Mouse (Mus musculus): ENCODE measurements around the gene Rdh9. TPM values are rescaled to one million over a fixed set of nuclear protein-coding genes. Genes with fewer than 3 reads are reported as not detected.

Rdh9 gene
- polyA plus RNA-seq, 1 experiment from 2014 or later = not detected

DNA sequence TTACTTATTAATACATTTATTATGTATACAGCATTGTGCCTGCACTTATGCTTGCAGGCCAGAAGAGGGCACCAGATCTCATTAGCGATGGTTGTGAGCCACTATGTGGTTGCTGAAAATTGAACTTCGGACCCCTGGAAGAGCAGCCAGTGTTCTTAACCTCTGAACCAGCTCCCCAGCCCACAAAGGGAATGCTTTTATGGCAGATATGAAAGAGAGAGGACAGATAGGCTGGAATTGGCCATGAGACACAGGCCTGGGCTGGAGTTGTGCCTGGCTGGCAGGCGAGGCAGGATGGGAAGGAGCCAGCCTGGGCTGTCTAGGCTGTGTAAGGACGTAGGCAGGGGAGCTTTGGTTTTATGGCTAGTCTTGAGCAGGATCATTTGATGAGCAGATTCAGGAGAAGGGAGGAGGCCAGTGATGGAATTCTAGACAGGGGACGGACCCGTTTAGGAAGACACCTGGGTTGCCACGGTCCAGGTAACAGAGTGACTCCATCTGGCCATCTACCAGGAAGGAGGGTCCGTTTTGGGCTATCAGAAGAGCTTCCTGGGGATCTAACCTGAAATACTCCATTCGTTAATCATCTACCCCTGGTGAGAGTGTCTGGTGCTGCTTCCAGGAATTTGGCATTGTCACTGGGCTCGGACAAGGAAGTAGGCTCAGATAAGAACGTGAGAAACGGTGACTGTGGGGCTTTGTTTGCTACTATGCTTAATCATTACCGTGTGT, 37.9 kb upstream of the Rdh9 start:
- Histone ChIP-seq H3K36me3 (ENCODE audit: control insufficient read depth, insufficient read depth, low read length) (peaks cover 18% of the 10 kb centered on the region), H3K4me2 (ENCODE audit: low read depth, severe bottlenecking) (no peak overlapping the region; the same call in 1 of the 2 replicates), H3K27ac (replicated peaks; ENCODE audit: low read depth, low read length) (no peak overlapping the region), H3K4me3 (ENCODE audit: low read depth, low read length) (no peak overlapping the region), H3K27me3 (ENCODE audit: control insufficient read depth, insufficient read depth, low read length) (no peaks in the 10 kb centered on the region), H3K4me1 (ENCODE audit: control insufficient read depth, insufficient read depth, low read length) (no peaks in the 10 kb centered on the region), H3K9ac (ENCODE audit: low read length) (no peak overlapping the region), H3K9me3 (ENCODE audit: control insufficient read depth, low read length) (no peaks in the 10 kb centered on the region)
- DNase-seq (ENCODE audit: low spot score) (peak; percentile 60), ATAC-seq (ENCODE audit: insufficient number of reproducible peaks, low FRiP score, low TSS enrichment, low read depth) (no peak)
- 51% methylated on average over 13 of the region's 13 CpGs for WGBS

DNA sequence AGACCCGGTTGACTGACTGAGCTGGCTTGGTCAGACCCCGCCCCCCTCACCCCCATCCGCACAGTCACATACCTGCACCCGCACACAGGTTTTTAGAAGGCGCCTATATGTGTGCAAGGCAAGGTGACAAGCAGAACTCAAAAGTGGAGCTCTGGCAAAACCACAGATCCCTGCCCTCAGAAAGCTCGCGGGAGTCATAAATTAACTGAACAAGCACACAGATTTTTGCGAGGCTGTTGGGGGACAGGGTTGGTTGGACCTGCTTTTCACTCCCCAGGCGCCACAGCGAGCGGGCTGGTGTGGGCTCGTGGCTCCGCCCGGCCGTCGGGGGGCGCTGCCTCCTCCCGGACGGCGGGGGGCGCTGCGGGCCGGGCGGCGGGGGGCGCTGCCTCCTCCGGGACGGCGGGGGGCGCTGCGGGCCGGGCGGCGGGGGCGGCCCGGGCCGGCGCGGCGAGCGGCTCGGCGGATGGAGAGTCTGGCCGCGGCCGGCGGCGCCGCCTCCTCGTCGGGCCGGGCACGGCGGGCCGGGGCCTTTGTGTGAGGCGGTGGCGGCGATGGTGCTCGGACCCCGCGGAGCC, 37.0 kb upstream of the Rdh9 start, which contains the start of gene Zbtb39:
Gene Zbtb39 (plus strand): TSS at position 456 of the 578 bp plus-strand sequence.
- WGBS = under 1% methylated on average over 50 of the region's 61 CpGs
- no peaks in the 10 kb centered on the region for H3K27me3 ChIP-seq (ENCODE audit: control insufficient read depth, insufficient read depth, low read length)

GRCm38 (mm10) chr10:127739661-127740161, 36.5 kb upstream of the Rdh9 start:
- peak overlapping the region; percentile 77 for H3K4me2 ChIP-seq (ENCODE audit: low read depth, severe bottlenecking)
- ATAC-seq (ENCODE audit: insufficient number of reproducible peaks, low FRiP score, low TSS enrichment, low read depth) (peak; percentile 50; the same call in 1 of the 2 replicates), DNase-seq (ENCODE audit: low spot score) (peak; percentile 70)
- no peaks in the 10 kb centered on the region for H3K9me3 ChIP-seq (ENCODE audit: control insufficient read depth, low read length)
- WGBS = under 1% methylated on average over 44 of the region's 55 CpGs
- H3K27me3 ChIP-seq (ENCODE audit: control insufficient read depth, insufficient read depth, low read length) = no peaks in the 10 kb centered on the region
- peaks cover 29% of the 10 kb centered on the region for H3K36me3 ChIP-seq (ENCODE audit: control insufficient read depth, insufficient read depth, low read length)
- H3K9ac ChIP-seq (ENCODE audit: low read length) = peak overlapping the region; percentile 98
- H3K4me1 ChIP-seq (ENCODE audit: control insufficient read depth, insufficient read depth, low read length) = no peaks in the 10 kb centered on the region
- peak overlapping the region; percentile 89 for H3K4me3 ChIP-seq (ENCODE audit: low read depth, low read length)
- H3K27ac ChIP-seq (replicated peaks; ENCODE audit: low read depth, low read length) = peak overlapping the region; percentile 73

More for the DNA sequence above, 37.0 kb upstream of the Rdh9 start, which contains the start of gene Zbtb39:
- Histone ChIP-seq H3K9me3 (ENCODE audit: control insufficient read depth, low read length) (no peaks in the 10 kb centered on the region), H3K4me3 (ENCODE audit: low read depth, low read length) (peak within 1 kb of the TSS; percentile 89), H3K4me2 (ENCODE audit: low read depth, severe bottlenecking) (peak within 1 kb of the TSS; percentile 77), H3K9ac (ENCODE audit: low read length) (peak within 1 kb of the TSS; percentile 98), H3K36me3 (ENCODE audit: control insufficient read depth, insufficient read depth, low read length) (peaks cover 25% of the 10 kb centered on the region), H3K4me1 (ENCODE audit: control insufficient read depth, insufficient read depth, low read length) (no peaks in the 10 kb centered on the region), H3K27ac (replicated peaks; ENCODE audit: low read depth, low read length) (peak within 1 kb of the TSS; percentile 73)
- ATAC-seq (ENCODE audit: insufficient number of reproducible peaks, low FRiP score, low TSS enrichment, low read depth) = peak; percentile 69
- peak; percentile 84 for DNase-seq (ENCODE audit: low spot score)

GRCm38 (mm10) chr10:127744661-127745060, 31.5 kb upstream of the Rdh9 start:
- Histone ChIP-seq H3K4me2 (ENCODE audit: low read depth, severe bottlenecking) (no peak overlapping the region), H3K9me3 (ENCODE audit: control insufficient read depth, low read length) (no peaks in the 10 kb centered on the region), H3K36me3 (ENCODE audit: control insufficient read depth, insufficient read depth, low read length) (peaks cover 40% of the 10 kb centered on the region), H3K4me3 (ENCODE audit: low read depth, low read length) (no peak overlapping the region), H3K4me1 (ENCODE audit: control insufficient read depth, insufficient read depth, low read length) (no peaks in the 10 kb centered on the region), H3K9ac (ENCODE audit: low read length) (no peak overlapping the region), H3K27ac (replicated peaks; ENCODE audit: low read depth, low read length) (no peak overlapping the region), H3K27me3 (ENCODE audit: control insufficient read depth, insufficient read depth, low read length) (no peaks in the 10 kb centered on the region)
- no peak for ATAC-seq (ENCODE audit: insufficient number of reproducible peaks, low FRiP score, low TSS enrichment, low read depth)
- peak; percentile 62 for DNase-seq (ENCODE audit: low spot score)
- WGBS = 64% methylated on average over 5 of the region's 5 CpGs

GRCm38 (mm10) chr10:127745886-127746285, 30.3 kb upstream of the Rdh9 start:
- no peak overlapping the region for H3K27ac ChIP-seq (replicated peaks; ENCODE audit: low read depth, low read length)
- H3K9ac ChIP-seq (ENCODE audit: low read length) = no peak overlapping the region
- no peak overlapping the region for H3K4me3 ChIP-seq (ENCODE audit: low read depth, low read length)
- H3K9me3 ChIP-seq (ENCODE audit: control insufficient read depth, low read length) = no peaks in the 10 kb centered on the region
- no peak overlapping the region for H3K4me2 ChIP-seq (ENCODE audit: low read depth, severe bottlenecking)
- ATAC-seq (ENCODE audit: insufficient number of reproducible peaks, low FRiP score, low TSS enrichment, low read depth) (no peak), DNase-seq (ENCODE audit: low spot score) (no peak)
- WGBS = 75% methylated on average over 5 of the region's 5 CpGs
- peaks cover 40% of the 10 kb centered on the region for H3K36me3 ChIP-seq (ENCODE audit: control insufficient read depth, insufficient read depth, low read length)
- no peaks in the 10 kb centered on the region for H3K27me3 ChIP-seq (ENCODE audit: control insufficient read depth, insufficient read depth, low read length)
- H3K4me1 ChIP-seq (ENCODE audit: control insufficient read depth, insufficient read depth, low read length) = no peaks in the 10 kb centered on the region

DNA sequence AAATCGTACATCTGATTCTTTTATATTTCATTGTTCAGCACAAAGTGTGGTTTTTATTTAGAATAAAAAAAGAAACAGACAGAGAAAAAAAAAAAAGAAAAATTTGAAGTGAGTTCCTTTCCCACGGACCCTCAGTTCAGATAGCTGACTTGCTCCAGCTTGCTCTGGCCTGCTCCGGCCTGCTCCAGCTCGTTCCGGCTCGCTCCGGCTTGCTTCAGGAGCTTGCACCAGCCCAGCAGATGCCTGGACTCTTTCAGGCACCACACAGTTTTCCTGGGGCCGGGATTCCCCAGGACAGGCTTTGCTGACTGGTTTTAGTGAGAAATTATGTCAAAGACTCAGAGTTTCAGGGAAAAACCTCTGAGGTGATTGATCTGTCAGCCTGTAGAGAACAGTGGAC, 28.9 kb upstream of the Rdh9 start:
- no peak for ATAC-seq (ENCODE audit: insufficient number of reproducible peaks, low FRiP score, low TSS enrichment, low read depth)
- Histone ChIP-seq H3K4me3 (ENCODE audit: low read depth, low read length) (no peak overlapping the region), H3K4me2 (ENCODE audit: low read depth, severe bottlenecking) (no peak overlapping the region), H3K27me3 (ENCODE audit: control insufficient read depth, insufficient read depth, low read length) (no peaks in the 10 kb centered on the region), H3K4me1 (ENCODE audit: control insufficient read depth, insufficient read depth, low read length) (no peaks in the 10 kb centered on the region), H3K27ac (replicated peaks; ENCODE audit: low read depth, low read length) (no peak overlapping the region), H3K9ac (ENCODE audit: low read length) (no peak overlapping the region), H3K36me3 (ENCODE audit: control insufficient read depth, insufficient read depth, low read length) (peaks cover 33% of the 10 kb centered on the region), H3K9me3 (ENCODE audit: control insufficient read depth, low read length) (no peaks in the 10 kb centered on the region)
- WGBS = 90% methylated on average over 8 of the region's 8 CpGs
- DNase-seq (ENCODE audit: low spot score) = no peak

DNA sequence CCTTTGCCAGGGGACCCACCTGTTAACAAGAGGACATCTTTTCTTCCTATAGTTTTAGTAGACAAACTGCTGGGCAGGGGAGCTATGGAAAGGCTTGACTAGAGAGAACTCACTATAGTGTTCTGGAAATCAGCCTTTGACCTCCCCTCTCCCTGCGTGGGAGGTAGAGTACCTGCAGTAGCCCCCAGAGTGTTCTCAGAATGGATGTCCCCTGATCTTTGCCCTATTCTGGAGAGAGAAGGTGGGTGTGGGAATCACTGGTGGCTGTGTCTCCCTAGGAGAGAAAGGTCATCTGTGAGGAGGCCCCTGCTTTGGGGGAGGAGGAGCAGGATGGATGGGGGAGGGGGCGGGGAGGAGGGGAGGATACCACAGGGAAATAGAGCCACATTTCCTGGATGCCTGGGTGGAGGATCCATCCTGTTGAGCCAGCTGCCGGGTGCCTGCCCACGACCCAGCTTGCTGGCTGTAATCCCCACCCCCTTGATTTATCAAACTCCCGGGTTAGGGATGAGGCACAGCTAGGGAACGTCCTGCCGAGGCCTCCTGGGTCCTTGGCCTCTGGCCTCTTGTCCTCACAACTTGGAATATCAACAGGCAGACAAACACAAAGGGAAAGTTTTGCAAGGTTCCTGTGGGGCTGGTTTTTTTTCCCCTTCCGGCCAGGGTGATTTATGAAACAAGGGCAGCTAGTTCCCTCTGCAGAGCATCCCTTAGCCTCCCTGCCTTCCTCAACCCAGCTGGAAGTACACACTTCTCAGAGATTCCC, 27.2 kb upstream of the Rdh9 start:
- no peaks in the 10 kb centered on the region for H3K27me3 ChIP-seq (ENCODE audit: control insufficient read depth, insufficient read depth, low read length)
- H3K9ac ChIP-seq (ENCODE audit: low read length) = no peak overlapping the region
- ATAC-seq (ENCODE audit: insufficient number of reproducible peaks, low FRiP score, low TSS enrichment, low read depth) (no peak), DNase-seq (ENCODE audit: low spot score) (no peak)
- WGBS = 8% methylated on average over 8 of the region's 8 CpGs
- H3K4me3 ChIP-seq (ENCODE audit: low read depth, low read length) = no peak overlapping the region
- no peak overlapping the region for H3K4me2 ChIP-seq (ENCODE audit: low read depth, severe bottlenecking)
- H3K4me1 ChIP-seq (ENCODE audit: control insufficient read depth, insufficient read depth, low read length) = no peaks in the 10 kb centered on the region
- H3K27ac ChIP-seq (replicated peaks; ENCODE audit: low read depth, low read length) = no peak overlapping the region
- no peaks in the 10 kb centered on the region for H3K9me3 ChIP-seq (ENCODE audit: control insufficient read depth, low read length)
- H3K36me3 ChIP-seq (ENCODE audit: control insufficient read depth, insufficient read depth, low read length) = peaks cover 16% of the 10 kb centered on the region

GRCm38 (mm10) chr10:127750136-127750777, 25.9 kb upstream of the Rdh9 start:
- 47% methylated on average over 24 of the region's 24 CpGs for WGBS
- Histone ChIP-seq H3K27ac (replicated peaks; ENCODE audit: low read depth, low read length) (no peak overlapping the region), H3K9me3 (ENCODE audit: control insufficient read depth, low read length) (no peaks in the 10 kb centered on the region), H3K4me1 (ENCODE audit: control insufficient read depth, insufficient read depth, low read length) (no peaks in the 10 kb centered on the region), H3K36me3 (ENCODE audit: control insufficient read depth, insufficient read depth, low read length) (peaks cover 7% of the 10 kb centered on the region; the same call in 1 of the 2 replicates), H3K4me3 (ENCODE audit: low read depth, low read length) (no peak overlapping the region), H3K4me2 (ENCODE audit: low read depth, severe bottlenecking) (no peak overlapping the region; the same call in 1 of the 2 replicates), H3K9ac (ENCODE audit: low read length) (no peak overlapping the region), H3K27me3 (ENCODE audit: control insufficient read depth, insufficient read depth, low read length) (no peaks in the 10 kb centered on the region)
- ATAC-seq (ENCODE audit: insufficient number of reproducible peaks, low FRiP score, low TSS enrichment, low read depth) (no peak), DNase-seq (ENCODE audit: low spot score) (no peak)
